Mouse (Mus musculus): ENCODE measurements around the gene Zbtb18. TPM values are rescaled to one million over a fixed set of nuclear protein-coding genes. Genes with fewer than 3 reads are reported as not detected.

The Zbtb18 gene
- total and polyA plus RNA-seq, 3 experiments: 8.4 to 16.9 (median 10.0) TPM

GRCm38 (mm10) chr1:177441492-177442195 lies 507 bp upstream of the Zbtb18 start (continued):
- no peak for TF ChIP-seq ZC3H11A (IDR thresholded peaks at IDR 0.05; ENCODE audit: low read depth, low read length)
- TF ChIP-seq CHD2 (IDR thresholded peaks at IDR 0.05; ENCODE audit: low read length): peak; percentile 76; the same call in 1 of the 2 replicates
- TF ChIP-seq JUN (IDR thresholded peaks at IDR 0.05; ENCODE audit: insufficient read depth, low read depth, low read length): no peak
- no peak for TF ChIP-seq KAT2A (IDR thresholded peaks at IDR 0.05; ENCODE audit: insufficient replicate concordance, low read length)
- peak; percentile 29; the same call in 1 of the 2 replicates for TF ChIP-seq IRF4 (IDR thresholded peaks at IDR 0.05; ENCODE audit: low read depth, low read length)
- TF ChIP-seq MAX (IDR thresholded peaks at IDR 0.05; ENCODE audit: low read length): no peak
- TF ChIP-seq ETS1 (conservative IDR thresholded peaks at IDR 0.05; ENCODE audit: low read depth, low read length): no peak
- no peak for TF ChIP-seq POLR2A (IDR thresholded peaks at IDR 0.05; ENCODE audit: low read depth, low read length)
- 0 out of 2 replicates have a peak, but pooled peaks have one; percentile 56 for TF ChIP-seq UBTF (IDR thresholded peaks at IDR 0.05; ENCODE audit: low read depth, low read length)
- TF ChIP-seq BHLHE40 (IDR thresholded peaks at IDR 0.05; ENCODE audit: low read depth, low read length): peak; percentile 29

GRCm38 (mm10) chr1:177442821-177443723 lies 921 bp downstream of the Zbtb18 start:
- TF ChIP-seq JUN (IDR thresholded peaks at IDR 0.05; ENCODE audit: insufficient read depth, low read depth, low read length): no peak
- TF ChIP-seq EP300 (IDR thresholded peaks at IDR 0.05; ENCODE audit: low read length): peak; percentile 41; the same call in 1 of the 2 replicates
- peak; percentile 61; the same call in 1 of the 2 replicates for TF ChIP-seq TCF12 (IDR thresholded peaks at IDR 0.05; ENCODE audit: low read depth, low read length)
- TF ChIP-seq SIN3A (IDR thresholded peaks at IDR 0.05; ENCODE audit: low read length): peak; percentile 60
- TF ChIP-seq TBP (conservative IDR thresholded peaks at IDR 0.05; ENCODE audit: low read depth, low read length): no peak
- no peak for TF ChIP-seq SMC3 (IDR thresholded peaks at IDR 0.05; ENCODE audit: low read depth, low read length)
- TF ChIP-seq ELF1 (IDR thresholded peaks at IDR 0.05; ENCODE audit: low read depth, low read length): no peak
- no peak for TF ChIP-seq POLR2AphosphoS2 (IDR thresholded peaks at IDR 0.05; ENCODE audit: low read depth, low read length)
- TF ChIP-seq POLR2A (IDR thresholded peaks at IDR 0.05; ENCODE audit: low read depth, low read length): peak; percentile 50; the same call in 1 of the 2 replicates
- no peak for TF ChIP-seq ZNF384 (IDR thresholded peaks at IDR 0.05; ENCODE audit: low read depth, low read length)
- peak; percentile 78; the same call in 1 of the 2 replicates for TF ChIP-seq MAZ (IDR thresholded peaks at IDR 0.05; ENCODE audit: low read depth, low read length)
- TF ChIP-seq MAFK (IDR thresholded peaks at IDR 0.05; ENCODE audit: insufficient replicate concordance, low read length): 0 out of 2 replicates have a peak, but pooled peaks have one; percentile 29
- peak; percentile 78 for TF ChIP-seq BHLHE40 (IDR thresholded peaks at IDR 0.05; ENCODE audit: low read depth, low read length)
- TF ChIP-seq CHD2 (IDR thresholded peaks at IDR 0.05; ENCODE audit: low read length): peak; percentile 76
- no peak for TF ChIP-seq NELFE (IDR thresholded peaks at IDR 0.05; ENCODE audit: low read depth, low read length)
- TF ChIP-seq PAX5 (IDR thresholded peaks at IDR 0.05; ENCODE audit: low read length): no peak
- peak; percentile 8; the same call in 1 of the 2 replicates for TF ChIP-seq ETS1 (conservative IDR thresholded peaks at IDR 0.05; ENCODE audit: low read depth, low read length)
- 0 out of 2 replicates have a peak, but pooled peaks have one; percentile 11 for TF ChIP-seq IRF4 (IDR thresholded peaks at IDR 0.05; ENCODE audit: low read depth, low read length)
- no peak for TF ChIP-seq USF2 (conservative IDR thresholded peaks at IDR 0.05; ENCODE audit: low read depth, low read length)
- peak; percentile 75; the same call in 1 of the 2 replicates for TF ChIP-seq CHD1 (IDR thresholded peaks at IDR 0.05; ENCODE audit: low read depth, low read length)
- no peak for TF ChIP-seq CTCF (conservative IDR thresholded peaks at IDR 0.05 in 1 of 2, IDR thresholded peaks at IDR 0.05 in 1 of 2; ENCODE audit: low read depth in 2 of 2, low read length in 2 of 2)
- TF ChIP-seq RCOR1 (conservative IDR thresholded peaks at IDR 0.05; ENCODE audit: low read depth, low read length): no peak
- no peak for TF ChIP-seq ZKSCAN1 (IDR thresholded peaks at IDR 0.05; ENCODE audit: borderline replicate concordance, low read depth, low read length)
- dilution Hi-C loops (cut with MboI; ENCODE audit: extremely low pct_ligation_motif_present, extremely low pct_unique_long_range_greater_than_20kb, low sequenced_read_pairs): no loop called here
- Histone ChIP-seq H3K36me3 (replicated peaks in 1 of 2; ENCODE audit: control insufficient read depth in 1 of 2, insufficient read depth in 1 of 2, low read length in 1 of 2) (peaks cover 9 to 13% of the 10 kb centered on the region in 2 experiments), H3K4me1 (ENCODE audit: control insufficient read depth in 1 of 2, insufficient read depth in 2 of 2) (peaks cover 2 to 42% of the 10 kb centered on the region in 2 experiments; a peak in 3 of 4 replicates), H3K4me3 (replicated peaks in 1 of 3; ENCODE audit: low read depth in 2 of 3, low read length in 2 of 3, poor library complexity in 1 of 3) (peak overlapping the region; percentile 67 to 79 (median 71)), H3K27ac (ENCODE audit: insufficient read depth, low read depth) (peak overlapping the region; percentile 93), H3K79me2 (replicated peaks; ENCODE audit: control insufficient read depth, extremely low read depth, insufficient read depth, poor library complexity, severe bottlenecking) (no peaks in the 10 kb centered on the region; the same call in 1 of the 2 replicates), H3K4me2 (ENCODE audit: insufficient read depth, low read depth, poor library complexity, severe bottlenecking) (peak overlapping the region; percentile 42), H3K27me3 (replicated peaks) (peaks cover 5% of the 10 kb centered on the region), H3K9ac (ENCODE audit: insufficient read depth, low read depth) (peak overlapping the region; percentile 88), H3K9me3 (replicated peaks; ENCODE audit: low read length) (no peaks in the 10 kb centered on the region)
- DNase-seq (ENCODE audit: extremely low read depth): peak; percentile 70
- in situ Hi-C loops (cut with MboI; ENCODE audit: low pct_ligation_motif_present, low pct_unique_long_range_greater_than_20kb, low sequenced_read_pairs): no loop called here
